Mouse (Mus musculus) forebrain, embryonic 16.5 days (tissue): ENCODE measurements around the gene Tnfsf13. TPM values are rescaled to one million over a fixed set of nuclear protein-coding genes. Genes with fewer than 3 reads are reported as not detected.

Experiments used
- ATAC-seq: fragments of 200-750 bp; cut with Nextera tagmentation; 2 replicates; pipeline ENCODE4 v1.8.0; 2017; ENCODE audit warnings: mild to moderate bottlenecking, moderate library complexity
- H3K27ac ChIP-seq: fragments of 300-500 bp; sonication (generic); 2 replicates; pipeline ENCODE4 v1.5.1; 2014; ENCODE audit warnings: low read length, control low read depth
- H3K27me3 ChIP-seq: fragments of 300-500 bp; sonication (generic); replicated peaks from 2 replicates; pipeline ENCODE4 v1.6.1; 2014; ENCODE audit warnings: low read length; ENCODE audit not compliant: control insufficient read depth, insufficient read depth
- H3K36me3 ChIP-seq: fragments of 300-500 bp; sonication (generic); 2 replicates; pipeline ENCODE4 v1.6.1; 2014; ENCODE audit not compliant: control insufficient read depth, insufficient read depth
- H3K4me1 ChIP-seq: fragments of 300-500 bp; sonication (generic); replicated peaks from 2 replicates; pipeline ENCODE4 v1.6.1; 2014; ENCODE audit warnings: low read length; ENCODE audit not compliant: control insufficient read depth, insufficient read depth
- H3K4me2 ChIP-seq: fragments of 300-500 bp; sonication (generic); 2 replicates; pipeline ENCODE4 v1.6.1; 2014; ENCODE audit warnings: mild to moderate bottlenecking, low read length, control low read depth
- H3K4me3 ChIP-seq: fragments of 300-500 bp; sonication (generic); replicated peaks from 2 replicates; pipeline ENCODE4 v1.5.1; 2014; ENCODE audit warnings: mild to moderate bottlenecking, low read length, control low read depth
- H3K9ac ChIP-seq: fragments of 300-500 bp; sonication (generic); replicated peaks from 2 replicates; pipeline ENCODE4 v1.6.1; 2014; ENCODE audit warnings: low read depth, low read length, control low read depth
- H3K9me3 ChIP-seq: fragments of 300-500 bp; sonication (generic); 2 replicates; pipeline ENCODE4 v1.6.1; 2016; ENCODE audit warnings: low read length; ENCODE audit not compliant: control insufficient read depth
- WGBS: fragments of 180-500 bp; shearing (Covaris S2); extraction: QIAGEN DNeasy Blood & Tissue Kit; methylation state at CpG from one replicate; pipeline ENCODE4 v1.1.7; 2014; 5-methylcytosine and 5-hydroxymethylcytosine counted together
- polyA plus RNA-seq: library from polyadenylated mRNA; unstranded; fragments of >200 nt; fragmentation: Nextera tagmentation; extraction: Ambion mirVana; gene quantifications from 2 replicates; pipeline ENCODE4 v1.2.1, GENCODE M21; 2015

Tnfsf13 gene
- polyA plus RNA-seq, 1 experiment from 2014 or later: 0.34 TPM

- Histone ChIP-seq H3K27me3 (no peaks in the 10 kb centered on the region), H3K9ac (peak overlapping the region; percentile 70; the same call in 1 of the 2 replicates), H3K4me3 (peak overlapping the region; percentile 69), H3K9me3 (no peaks in the 10 kb centered on the region), H3K4me2 (peak overlapping the region; percentile 62), H3K36me3 (peaks cover 15% of the 10 kb centered on the region), H3K4me1 (peaks cover 20% of the 10 kb centered on the region), H3K27ac (peak overlapping the region; percentile 19)
- WGBS: 71% methylated on average over 3 of the region's 3 CpGs
- ATAC-seq: no peak
Measured at GRCm38 (mm10) chr11:69661221-69661881, 24.2 kb downstream of the Tnfsf13 start.

GRCm38 (mm10) chr11:69657462-69657881 lies 28.1 kb downstream of the Tnfsf13 start:
- Histone ChIP-seq H3K27ac (no peak overlapping the region), H3K4me3 (no peak overlapping the region), H3K4me1 (peaks cover 20% of the 10 kb centered on the region), H3K27me3 (no peaks in the 10 kb centered on the region), H3K4me2 (no peak overlapping the region), H3K9ac (no peak overlapping the region), H3K9me3 (no peaks in the 10 kb centered on the region), H3K36me3 (peaks cover 6% of the 10 kb centered on the region)
- no peak for ATAC-seq
- WGBS: 80% methylated on average over 15 of the region's 15 CpGs

- H3K27ac ChIP-seq: no peak overlapping the region
- H3K36me3 ChIP-seq: peaks cover 13% of the 10 kb centered on the region
- ATAC-seq: 0 out of 2 replicates have a peak, but pooled peaks have one; percentile 24
Measured at GRCm38 (mm10) chr11:69656617-69657461, 28.7 kb downstream of the Tnfsf13 start.

GRCm38 (mm10) chr11:69656065-69656455 lies 29.5 kb downstream of the Tnfsf13 start:
- H3K36me3 ChIP-seq: peaks cover 17% of the 10 kb centered on the region
- no peaks in the 10 kb centered on the region for H3K27me3 ChIP-seq
- H3K4me2 ChIP-seq: no peak overlapping the region
- 90% methylated on average over 5 of the region's 5 CpGs for WGBS
- H3K9me3 ChIP-seq: no peaks in the 10 kb centered on the region
- no peak overlapping the region for H3K27ac ChIP-seq
- H3K4me1 ChIP-seq: peaks cover 11% of the 10 kb centered on the region; the same call in 1 of the 2 replicates
- ATAC-seq: no peak
- no peak overlapping the region for H3K9ac ChIP-seq
- no peak overlapping the region for H3K4me3 ChIP-seq

More at GRCm38 (mm10) chr11:69656617-69657461, 28.7 kb downstream of the Tnfsf13 start:
- Histone ChIP-seq H3K4me3 (no peak overlapping the region), H3K4me1 (peaks cover 19% of the 10 kb centered on the region), H3K27me3 (no peaks in the 10 kb centered on the region), H3K9me3 (no peaks in the 10 kb centered on the region), H3K9ac (no peak overlapping the region), H3K4me2 (no peak overlapping the region)
- 79% methylated on average over 10 of the region's 10 CpGs for WGBS

- Histone ChIP-seq H3K9ac (no peak within 1 kb of the TSS), H3K27me3 (no peaks in the 10 kb centered on the region), H3K36me3 (peaks cover 22% of the 10 kb centered on the region), H3K4me2 (no peak within 1 kb of the TSS), H3K4me3 (no peak within 1 kb of the TSS), H3K4me1 (peaks cover 8% of the 10 kb centered on the region; the same call in 1 of the 2 replicates), H3K27ac (no peak within 1 kb of the TSS), H3K9me3 (no peaks in the 10 kb centered on the region)
- ATAC-seq: peak; percentile 80
- WGBS: 21% methylated on average over 34 of the region's 34 CpGs
Measured at GRCm38 (mm10) chr11:69655264-69656064, 30.1 kb downstream of the Tnfsf13 start, which contains the start of gene Sox15. Sox15 (plus strand) TSS chr11:69655314.

GRCm38 (mm10) chr11:69654760-69655159 lies 30.8 kb downstream of the Tnfsf13 start:
- no peak overlapping the region for H3K4me2 ChIP-seq
- peaks cover 29% of the 10 kb centered on the region for H3K36me3 ChIP-seq
- 0 out of 2 replicates have a peak, but pooled peaks cover 8% of the 10 kb centered on the region for H3K4me1 ChIP-seq
- WGBS: 47% methylated on average over 9 of the region's 9 CpGs
- no peaks in the 10 kb centered on the region for H3K27me3 ChIP-seq
- no peak overlapping the region for H3K4me3 ChIP-seq
- ATAC-seq: no peak
- no peak overlapping the region for H3K9ac ChIP-seq
- no peaks in the 10 kb centered on the region for H3K9me3 ChIP-seq
- H3K27ac ChIP-seq: no peak overlapping the region

- H3K27ac ChIP-seq: no peak overlapping the region
- H3K9me3 ChIP-seq: no peaks in the 10 kb centered on the region
- no peak overlapping the region for H3K4me2 ChIP-seq
- H3K27me3 ChIP-seq: no peaks in the 10 kb centered on the region
- no peak overlapping the region for H3K9ac ChIP-seq
- ATAC-seq: no peak
- 0 out of 2 replicates have a peak, but pooled peaks cover 8% of the 10 kb centered on the region for H3K4me1 ChIP-seq
- 58% methylated on average over 5 of the region's 5 CpGs for WGBS
- peaks cover 37% of the 10 kb centered on the region for H3K36me3 ChIP-seq
- no peak overlapping the region for H3K4me3 ChIP-seq
Measured at GRCm38 (mm10) chr11:69653399-69653798, 32.2 kb downstream of the Tnfsf13 start.

GRCm38 (mm10) chr11:69645860-69646259 lies 39.7 kb downstream of the Tnfsf13 start:
- Histone ChIP-seq H3K36me3 (peaks cover 52% of the 10 kb centered on the region), H3K4me3 (no peak overlapping the region), H3K27ac (no peak overlapping the region), H3K4me1 (no peaks in the 10 kb centered on the region), H3K9ac (no peak overlapping the region), H3K27me3 (no peaks in the 10 kb centered on the region), H3K4me2 (no peak overlapping the region), H3K9me3 (no peaks in the 10 kb centered on the region)
- no peak for ATAC-seq
- 92% methylated on average over 5 of the region's 5 CpGs for WGBS
